Mouse (Mus musculus) myocyte (in vitro differentiated cells): ENCODE results near the gene Cab39l. TPM values are rescaled to one million over a fixed set of nuclear protein-coding genes. Genes with fewer than 3 reads are reported as not detected.

Source experiments
- H3K27me3 ChIP-seq: one replicate; pipeline ENCODE4 v1.6.1; 2011; ENCODE audit not compliant: control insufficient read depth, insufficient read depth, insufficient read length
- H3K36me3 ChIP-seq: one replicate; pipeline ENCODE4 v1.6.1; 2011; ENCODE audit not compliant: control insufficient read depth, insufficient read depth
- H3K4me2 ChIP-seq: one replicate; pipeline ENCODE4 v1.6.1; 2011; ENCODE audit warnings: low read depth, control low read depth
- H3K4me3 ChIP-seq: one replicate; pipeline ENCODE4 v1.5.1; 2011; ENCODE audit warnings: mild to moderate bottlenecking, control low read depth, moderate library complexity
- H3K79me2 ChIP-seq: one replicate; pipeline ENCODE4 v1.6.1; 2011; ENCODE audit not compliant: control insufficient read depth, insufficient read depth
- H3ac ChIP-seq: one replicate; pipeline ENCODE4 v1.6.1; 2011; ENCODE audit not compliant: control insufficient read depth, insufficient read length
- CEBPB ChIP-seq: IDR thresholded peaks from 2 replicates; pipeline ENCODE4 v1.6.1; 2011; ENCODE audit warnings: mild to moderate bottlenecking, moderate library complexity; ENCODE audit not compliant: poor library complexity, insufficient read depth, severe bottlenecking
- E2F4 ChIP-seq: IDR thresholded peaks from one replicate; pipeline ENCODE4 v1.6.1; 2011; ENCODE audit warnings: mild to moderate bottlenecking, control low read depth, moderate library complexity; ENCODE audit not compliant: insufficient read depth
- MAX ChIP-seq: IDR thresholded peaks from one replicate; pipeline ENCODE4 v1.6.1; 2011; ENCODE audit warnings: low read depth, mild to moderate bottlenecking, control low read depth
- MYOD1 ChIP-seq, 3 experiments: IDR thresholded peaks; one replicate each; pipeline ENCODE4 v1.6.1; 2011; ENCODE audit warnings: control low read depth in 2 of 3, low read depth in 2 of 3, mild to moderate bottlenecking in 2 of 3, moderate library complexity in 1 of 3; ENCODE audit not compliant: insufficient read length in 2 of 3, control insufficient read depth in 1 of 3
- MYOG ChIP-seq, 3 experiments: IDR thresholded peaks; one replicate each; pipeline ENCODE4 v1.6.1; 2011; ENCODE audit warnings: control low read depth in 2 of 3, low read depth in 2 of 3, mild to moderate bottlenecking in 2 of 3; ENCODE audit not compliant: insufficient read length in 2 of 3, control insufficient read depth in 1 of 3, insufficient read depth in 1 of 3
- POLR2A ChIP-seq: IDR thresholded peaks from one replicate; pipeline ENCODE4 v1.6.1; 2011; ENCODE audit warnings: low read depth, mild to moderate bottlenecking, control low read depth, moderate library complexity; ENCODE audit not compliant: insufficient read length
- POLR2AphosphoS2 ChIP-seq: IDR thresholded peaks from one replicate; pipeline ENCODE4 v1.6.1; 2011; ENCODE audit warnings: low read depth, control low read depth; ENCODE audit not compliant: insufficient read length
- REST ChIP-seq: IDR thresholded peaks from one replicate; pipeline ENCODE4 v1.6.1; 2011; ENCODE audit warnings: mild to moderate bottlenecking, control low read depth, moderate library complexity; ENCODE audit not compliant: insufficient read depth, insufficient read length
- SRF ChIP-seq: IDR thresholded peaks from one replicate; pipeline ENCODE4 v1.6.1; 2011; ENCODE audit warnings: low read depth; ENCODE audit not compliant: control insufficient read depth, insufficient read length
- TCF12 ChIP-seq: IDR thresholded peaks from one replicate; pipeline ENCODE4 v1.6.1; 2011; ENCODE audit warnings: mild to moderate bottlenecking, control low read depth; ENCODE audit not compliant: poor library complexity, insufficient read depth, severe bottlenecking
- TCF3 ChIP-seq: IDR thresholded peaks from one replicate; pipeline ENCODE4 v1.6.1; 2011; ENCODE audit warnings: low read depth, control low read depth; ENCODE audit not compliant: insufficient read length
- USF1 ChIP-seq: IDR thresholded peaks from one replicate; pipeline ENCODE4 v1.6.1; 2011; ENCODE audit warnings: low read depth, mild to moderate bottlenecking, control low read depth, moderate library complexity
- polyA plus RNA-seq: library from polyadenylated mRNA; unstranded; fragments of >200 nt; fragmentation: generic; extraction: Trizol; gene quantifications from one replicate; pipeline ENCODE4 v1.2.1, GENCODE M21; 2012; ENCODE audit warnings: missing spikeins

Cab39l gene
- polyA plus RNA-seq, 1 experiment, result 8.3 TPM

- Histone ChIP-seq H3K27me3 (no peaks in the 10 kb centered on the region), H3K79me2 (peaks cover 10% of the 10 kb centered on the region), H3ac (peak within 1 kb of the TSS; percentile 41), H3K4me2 (peak within 1 kb of the TSS; percentile 85), H3K36me3 (peaks cover 8% of the 10 kb centered on the region), H3K4me3 (peak within 1 kb of the TSS; percentile 96)
- no peak for TF ChIP-seq USF1
- TF ChIP-seq MYOD1 (IDR thresholded peaks at IDR 0.05; ENCODE audit: control insufficient read depth in 1 of 3, insufficient read length in 2 of 3, low read depth in 2 of 3), result peak in 1 of 3 experiments; percentile 3
- peak; percentile 74 for TF ChIP-seq SRF
- no peak for TF ChIP-seq E2F4
- peak; percentile 68 for TF ChIP-seq POLR2A
- TF ChIP-seq POLR2AphosphoS2, result peak; percentile 75
- TF ChIP-seq TCF12, result no peak
- no peak for TF ChIP-seq REST
- no peak for TF ChIP-seq TCF3
- TF ChIP-seq MAX, result no peak
- no peak for TF ChIP-seq MYOG (IDR thresholded peaks at IDR 0.05; ENCODE audit: control insufficient read depth in 1 of 3, insufficient read depth in 1 of 3, insufficient read length in 2 of 3, low read depth in 2 of 3)
- TF ChIP-seq CEBPB, result no peak
Observed at GRCm38 (mm10) chr14:59597398-59598259, 156.9 kb downstream of the Cab39l start, which contains the start of gene Cdadc1. TSS of gene Cdadc1 (minus strand) at chr14:59597959.

GRCm38 (mm10) chr14:59598260-59598627 lies 157.5 kb downstream of the Cab39l start:
- Histone ChIP-seq H3K4me2 (peak overlapping the region; percentile 68), H3ac (peak overlapping the region; percentile 41), H3K27me3 (no peaks in the 10 kb centered on the region), H3K4me3 (peak overlapping the region; percentile 96), H3K79me2 (peaks cover 10% of the 10 kb centered on the region), H3K36me3 (peaks cover 3% of the 10 kb centered on the region)
- TF ChIP-seq TCF3 (no peak), REST (no peak), MAX (no peak), TCF12 (no peak), MYOD1 (IDR thresholded peaks at IDR 0.05; ENCODE audit: control insufficient read depth in 1 of 3, insufficient read length in 2 of 3, low read depth in 2 of 3) (no peak), POLR2A (no peak), USF1 (no peak), POLR2AphosphoS2 (no peak), CEBPB (no peak), E2F4 (no peak), SRF (no peak), MYOG (IDR thresholded peaks at IDR 0.05; ENCODE audit: control insufficient read depth in 1 of 3, insufficient read depth in 1 of 3, insufficient read length in 2 of 3, low read depth in 2 of 3) (no peak)

- Histone ChIP-seq H3K36me3 (no peaks in the 10 kb centered on the region), H3ac (no peak overlapping the region), H3K27me3 (no peaks in the 10 kb centered on the region), H3K4me3 (no peak overlapping the region), H3K4me2 (no peak overlapping the region), H3K79me2 (no peaks in the 10 kb centered on the region)
- TF ChIP-seq MAX, result no peak
- no peak for TF ChIP-seq TCF3
- no peak for TF ChIP-seq SRF
- TF ChIP-seq E2F4, result no peak
- no peak for TF ChIP-seq MYOG (IDR thresholded peaks at IDR 0.05; ENCODE audit: control insufficient read depth in 1 of 3, insufficient read depth in 1 of 3, insufficient read length in 2 of 3, low read depth in 2 of 3)
- TF ChIP-seq TCF12, result no peak
- no peak for TF ChIP-seq POLR2A
- TF ChIP-seq REST, result no peak
- TF ChIP-seq POLR2AphosphoS2, result no peak
- no peak for TF ChIP-seq USF1
Observed at GRCm38 (mm10) chr14:59604002-59604645, 163.4 kb downstream of the Cab39l start.

- H3K4me3 ChIP-seq, result no peak overlapping the region
- H3K4me2 ChIP-seq, result no peak overlapping the region
- H3K36me3 ChIP-seq, result no peaks in the 10 kb centered on the region
- no peaks in the 10 kb centered on the region for H3K79me2 ChIP-seq
- no peak overlapping the region for H3ac ChIP-seq
- no peaks in the 10 kb centered on the region for H3K27me3 ChIP-seq
- TF ChIP-seq TCF3, result no peak
- no peak for TF ChIP-seq USF1
- TF ChIP-seq SRF, result no peak
- no peak for TF ChIP-seq MAX
- no peak for TF ChIP-seq POLR2A
- TF ChIP-seq CEBPB, result no peak
- TF ChIP-seq TCF12, result no peak
- TF ChIP-seq POLR2AphosphoS2, result no peak
- no peak for TF ChIP-seq MYOG (IDR thresholded peaks at IDR 0.05; ENCODE audit: control insufficient read depth in 1 of 3, insufficient read depth in 1 of 3, insufficient read length in 2 of 3, low read depth in 2 of 3)
- no peak for TF ChIP-seq E2F4
- no peak for TF ChIP-seq MYOD1 (IDR thresholded peaks at IDR 0.05; ENCODE audit: control insufficient read depth in 1 of 3, insufficient read length in 2 of 3, low read depth in 2 of 3)
- TF ChIP-seq REST, result no peak
Observed at GRCm38 (mm10) chr14:59605671-59606353, 165.0 kb downstream of the Cab39l start.
